ENCODE assay signal across 25 mouse cellular contexts in the genomic region with DNA sequence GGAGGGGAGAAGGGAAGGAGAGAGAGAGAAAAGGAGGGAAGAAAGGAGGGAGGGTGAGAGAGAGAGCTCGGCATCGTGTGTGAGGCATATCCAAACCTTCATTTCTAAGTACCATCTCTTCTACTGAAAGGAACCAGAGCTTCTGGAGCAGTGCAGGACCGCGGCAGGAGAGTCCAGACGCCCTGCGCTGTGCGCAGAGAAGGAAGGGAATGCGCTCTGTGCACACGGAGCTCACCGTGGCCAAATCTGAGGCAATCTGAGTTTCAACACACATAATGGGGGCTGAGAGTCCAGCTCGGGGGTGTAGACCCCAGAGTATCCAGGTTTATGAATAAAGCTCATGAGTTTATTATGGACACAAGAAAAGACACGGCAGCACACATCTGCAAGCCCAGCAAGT. TPM values are rescaled to one million over a fixed set of nuclear protein-coding genes. Genes with fewer than 3 reads are reported as not detected.
A peak's percentile ranks its signal among the peaks of the same experiment; 100 is the strongest.
DNase-seq lines count a peak whose midpoint lies in the region; ATAC-seq and TF ChIP-seq lines count a peak whose summit lies in the region.
"Had no signal": no experiment of that assay in that cellular context is flagged by ENCODE, and none has a peak within 500 bp of the region (broad histone marks: within the 10 kb centered on the region; RNA-seq: fewer than 3 reads in every experiment).

No protein-coding gene starts in this region.

- TF ChIP-seq POLR2A in brain, embryonic 14.5 days (IDR thresholded peaks at IDR 0.05; ENCODE audit: borderline replicate concordance, extremely low read depth, insufficient read depth, insufficient read length, poor library complexity, severe bottlenecking) = no peak

- ATAC-seq in hindbrain, embryonic 15.5 days (ENCODE audit: low FRiP score, low read depth) = no peak
- ATAC-seq in hindbrain, embryonic 14.5 days (ENCODE audit: low FRiP score) = no peak
- ATAC-seq: intestine, embryonic 16.5 days; midbrain, embryonic 13.5 days had no signal

- H3K9ac ChIP-seq in hindbrain, embryonic 15.5 days = no peak overlapping the region
- no peak overlapping the region for H3K9ac ChIP-seq in hindbrain, embryonic 14.5 days
- H3K9ac ChIP-seq: liver, embryonic 13.5 days; lung, embryonic 14.5 days; midbrain, embryonic 13.5 days had no signal

- H3K27me3 ChIP-seq in hindbrain, embryonic 15.5 days = no peaks in the 10 kb centered on the region
- H3K27me3 ChIP-seq in hindbrain, embryonic 14.5 days (ENCODE audit: control insufficient read depth, insufficient read depth, low read length) = no peaks in the 10 kb centered on the region
- H3K27me3 ChIP-seq: liver, embryonic 13.5 days; midbrain, embryonic 13.5 days had no signal

- H3K36me3 ChIP-seq in hindbrain, embryonic 15.5 days = no peaks in the 10 kb centered on the region
- H3K36me3 ChIP-seq in hindbrain, embryonic 14.5 days (replicated peaks; ENCODE audit: control insufficient read depth, insufficient read depth) = no peaks in the 10 kb centered on the region
- H3K36me3 ChIP-seq: liver, embryonic 13.5 days; midbrain, embryonic 13.5 days had no signal

- intact Hi-C loops in left cerebral cortex, adult 2 months (cut with DNase I) = loop anchor here (5.0 kb wide), 1 partner anchor 43 kb away; no protein-coding TSS in a partner anchor

- peaks cover 39% of the 10 kb centered on the region for H3K4me1 ChIP-seq in hindbrain, embryonic 15.5 days (replicated peaks)
- peaks cover under 1% of the 10 kb centered on the region; the same call in 1 of the 2 replicates for H3K4me1 ChIP-seq in hindbrain, embryonic 14.5 days (replicated peaks; ENCODE audit: control insufficient read depth, insufficient read depth, low read length)
- H3K4me1 ChIP-seq in brown adipose tissue, adult 24 weeks (ENCODE audit: control insufficient read depth, insufficient read depth, insufficient read length, low read length) = peaks cover 43% of the 10 kb centered on the region

- H3K9me3 ChIP-seq in hindbrain, embryonic 15.5 days = no peaks in the 10 kb centered on the region
- no peaks in the 10 kb centered on the region for H3K9me3 ChIP-seq in hindbrain, embryonic 14.5 days (ENCODE audit: control insufficient read depth, low read length)
- H3K9me3 ChIP-seq: liver, embryonic 13.5 days; midbrain, embryonic 13.5 days had no signal

- no peak overlapping the region for H3K4me3 ChIP-seq in hindbrain, embryonic 15.5 days
- no peak overlapping the region for H3K4me3 ChIP-seq in hindbrain, embryonic 14.5 days (replicated peaks; ENCODE audit: low read length)
- no peak overlapping the region for H3K4me3 ChIP-seq in left cerebral cortex, adult 2 months
- peak overlapping the region; percentile 22 for H3K4me3 ChIP-seq in brown adipose tissue, adult 24 weeks (ENCODE audit: insufficient read depth, low read depth, low read length)
- H3K4me3 ChIP-seq: liver, embryonic 13.5 days; midbrain, embryonic 13.5 days had no signal

- WGBS in hindbrain, embryonic 15.5 days = 72% methylated on average over 12 of the region's 12 CpGs
- 84% methylated on average over 12 of the region's 12 CpGs for WGBS in hindbrain, embryonic 14.5 days

- no peak overlapping the region for H3K4me2 ChIP-seq in hindbrain, embryonic 15.5 days
- no peak overlapping the region for H3K4me2 ChIP-seq in hindbrain, embryonic 14.5 days (replicated peaks)
- H3K4me2 ChIP-seq: liver, embryonic 13.5 days; lung, embryonic 14.5 days; midbrain, embryonic 13.5 days had no signal

- H3K27ac ChIP-seq in hindbrain, embryonic 15.5 days (replicated peaks) = 0 out of 2 replicates have a peak overlapping the region, but pooled peaks have one; percentile 14
- H3K27ac ChIP-seq in hindbrain, embryonic 14.5 days = no peak overlapping the region
- peak overlapping the region; percentile 15; the same call in 1 of the 2 replicates for H3K27ac ChIP-seq in left cerebral cortex, adult 2 months
- peak overlapping the region; percentile 84 for H3K27ac ChIP-seq in brown adipose tissue, adult 24 weeks (replicated peaks; ENCODE audit: low read depth, low read length)
- H3K27ac ChIP-seq: kidney, postnatal 0 days; liver, embryonic 13.5 days; midbrain, embryonic 13.5 days; stomach, postnatal 0 days had no signal

- DNase-seq in hindbrain, embryonic 14.5 days (ENCODE audit: low spot score) = no peak
- DNase-seq in left cerebral cortex, adult 2 months (ENCODE audit: extremely low spot score in 1 of 2, low spot score in 2 of 2) = no peak
- DNase-seq in left cerebral cortex, adult 8-10 months (ENCODE audit: low spot score in 2 of 2) = no peak
- peak; percentile 39 for DNase-seq in brain, embryonic 14.5 days (ENCODE audit: low read depth)
- no peak for DNase-seq in heart, adult 11 months
- DNase-seq: cerebellum, adult 9-10 months; gastrocnemius, postnatal 36 days; liver, embryonic 13.5 days; lung, embryonic 14.5 days; retina, postnatal 1 day had no signal

- TF ChIP-seq CTCF in left cerebral cortex, adult 2 months (IDR thresholded peaks at IDR 0.05) = no peak
- no peak for TF ChIP-seq CTCF in brain, embryonic 14.5 days (IDR thresholded peaks at IDR 0.05; ENCODE audit: borderline replicate concordance, extremely low read depth, insufficient read depth, insufficient read length)

RNA-seq across cellular contexts. Expression of a gene that starts 26.0 kb away (rescaled TPM):
- polyA plus RNA-seq in hindbrain, embryonic 15.5 days (2015; fragmentation: Nextera tagmentation; extraction: Ambion mirVana) = 2.7 TPM in 2 replicates
- 3.5 and 3.8 TPM in 2 replicates for polyA plus RNA-seq in hindbrain, embryonic 14.5 days (2014; fragmentation: Nextera tagmentation; extraction: Ambion mirVana)
- 10 to 100 TPM; 86.7 to 87.4 TPM for total RNA-seq in left cerebral cortex, adult 2 months (2021)
- total RNA-seq in left cerebral cortex, adult 8-10 months (2022) = 10 to 100 TPM; 73.0 to 80.9 (median 75.9) TPM
- polyA plus RNA-seq in brain, embryonic 14.5 days (2012; rRNA removed) = 18.3 and 20.8 TPM in 2 replicates
- polyA plus RNA-seq in brown adipose tissue, adult 24 weeks (2012; ENCODE audit: insufficient read depth, insufficient read length, missing spikeins) = 21.5 and 32.4 TPM in 2 replicates

RNA-seq across cellular contexts. Expression of a gene that starts 30.4 kb away (rescaled TPM):
- polyA plus RNA-seq in hindbrain, embryonic 15.5 days (2015; fragmentation: Nextera tagmentation; extraction: Ambion mirVana) = 39.5 and 44.1 TPM in 2 replicates
- 39.5 and 44.7 TPM in 2 replicates for polyA plus RNA-seq in hindbrain, embryonic 14.5 days (2014; fragmentation: Nextera tagmentation; extraction: Ambion mirVana)
- total RNA-seq in left cerebral cortex, adult 2 months (2021) = 10 to 100 TPM; 11.9 to 12.8 TPM
- 10 to 100 TPM; 10.1 to 18.4 (median 12.6) TPM for total RNA-seq in left cerebral cortex, adult 8-10 months (2022)
- 57.5 and 64.9 TPM in 2 replicates for polyA plus RNA-seq in brain, embryonic 14.5 days (2012; rRNA removed)
- 12.1 and 15.1 TPM in 2 replicates for polyA plus RNA-seq in brown adipose tissue, adult 24 weeks (2012; ENCODE audit: insufficient read depth, insufficient read length, missing spikeins)

RNA-seq across cellular contexts. Expression of a gene that starts 47.6 kb away (rescaled TPM):
- polyA plus RNA-seq in hindbrain, embryonic 15.5 days (2015; fragmentation: Nextera tagmentation; extraction: Ambion mirVana) = not detected in 2 replicates
- not detected in 2 replicates for polyA plus RNA-seq in hindbrain, embryonic 14.5 days (2014; fragmentation: Nextera tagmentation; extraction: Ambion mirVana)
- not detected for total RNA-seq in left cerebral cortex, adult 2 months (2021)
- not detected for total RNA-seq in left cerebral cortex, adult 8-10 months (2022)
- polyA plus RNA-seq in brain, embryonic 14.5 days (2012; rRNA removed) = not detected in 2 replicates
- not detected in 2 replicates for polyA plus RNA-seq in brown adipose tissue, adult 24 weeks (2012; ENCODE audit: insufficient read depth, insufficient read length, missing spikeins)
- total RNA-seq: adrenal gland, adult 2 months; common myeloid progenitor, adult 5-6 weeks; gastrocnemius, postnatal 36 days; hematopoietic stem cell, adult 5-6 weeks; left cerebral cortex, adult 18-20 months; megakaryocyte progenitor cell, adult 5-6 weeks had no signal
- polyA plus RNA-seq: adrenal gland, adult 2 months; embryonic facial prominence, embryonic 11.5 days; heart, embryonic 16.5 days; intestine, embryonic 16.5 days; kidney, postnatal 0 days; limb, embryonic 11.5 days; liver, embryonic 13.5 days; lung, embryonic 14.5 days; midbrain, embryonic 13.5 days; stomach, postnatal 0 days; thymus, postnatal 0 days had no signal

RNA-seq across cellular contexts. Expression of a gene that starts 48.2 kb away (rescaled TPM):
- polyA plus RNA-seq in hindbrain, embryonic 15.5 days (2015; fragmentation: Nextera tagmentation; extraction: Ambion mirVana) = not detected in 2 replicates
- polyA plus RNA-seq in hindbrain, embryonic 14.5 days (2014; fragmentation: Nextera tagmentation; extraction: Ambion mirVana) = not detected in 2 replicates
- total RNA-seq in left cerebral cortex, adult 2 months (2021) = not detected
- not detected for total RNA-seq in left cerebral cortex, adult 8-10 months (2022)
- not detected in 2 replicates for polyA plus RNA-seq in brain, embryonic 14.5 days (2012; rRNA removed)
- not detected in 2 replicates for polyA plus RNA-seq in brown adipose tissue, adult 24 weeks (2012; ENCODE audit: insufficient read depth, insufficient read length, missing spikeins)
- total RNA-seq: adrenal gland, adult 2 months; common myeloid progenitor, adult 5-6 weeks; gastrocnemius, postnatal 36 days; hematopoietic stem cell, adult 5-6 weeks; left cerebral cortex, adult 18-20 months; megakaryocyte progenitor cell, adult 5-6 weeks had no signal
- polyA plus RNA-seq: adrenal gland, adult 2 months; embryonic facial prominence, embryonic 11.5 days; heart, embryonic 16.5 days; intestine, embryonic 16.5 days; kidney, postnatal 0 days; limb, embryonic 11.5 days; liver, embryonic 13.5 days; lung, embryonic 14.5 days; midbrain, embryonic 13.5 days; stomach, postnatal 0 days; thymus, postnatal 0 days had no signal

RNA-seq across cellular contexts. Expression of a gene that starts 59.6 kb away (rescaled TPM):
- not detected in 2 replicates for polyA plus RNA-seq in hindbrain, embryonic 15.5 days (2015; fragmentation: Nextera tagmentation; extraction: Ambion mirVana)
- polyA plus RNA-seq in hindbrain, embryonic 14.5 days (2014; fragmentation: Nextera tagmentation; extraction: Ambion mirVana) = not detected in 2 replicates
- total RNA-seq in left cerebral cortex, adult 2 months (2021) = not detected
- total RNA-seq in left cerebral cortex, adult 8-10 months (2022) = not detected
- polyA plus RNA-seq in brain, embryonic 14.5 days (2012; rRNA removed) = 0.08 TPM in 1 of 2 replicates, not detected in the other
- polyA plus RNA-seq in brown adipose tissue, adult 24 weeks (2012; ENCODE audit: insufficient read depth, insufficient read length, missing spikeins) = not detected in 2 replicates
- total RNA-seq: common myeloid progenitor, adult 5-6 weeks; gastrocnemius, postnatal 36 days; hematopoietic stem cell, adult 5-6 weeks; left cerebral cortex, adult 18-20 months; megakaryocyte progenitor cell, adult 5-6 weeks had no signal
- polyA plus RNA-seq: adrenal gland, adult 2 months; embryonic facial prominence, embryonic 11.5 days; heart, embryonic 16.5 days; intestine, embryonic 16.5 days; kidney, postnatal 0 days; limb, embryonic 11.5 days; liver, embryonic 13.5 days; lung, embryonic 14.5 days; midbrain, embryonic 13.5 days; stomach, postnatal 0 days; thymus, postnatal 0 days had no signal
